Mouse (Mus musculus) liver, embryonic 15.5 days (tissue): Measurements from ENCODE around the gene Sowaha. TPM values are rescaled to one million over a fixed set of nuclear protein-coding genes. Genes with fewer than 3 reads are reported as not detected.
A peak's percentile ranks its signal among the peaks of the same experiment; 100 is the strongest.
"Not testable (repeated sequence)": the region's sequence is repeated elsewhere in the genome, so short reads cannot be mapped to it uniquely, and the experiment has no call there.

Experiments
- ATAC-seq: fragments of 200-750 bp; cut with Nextera tagmentation; 2 replicates; pipeline ENCODE4 v1.8.0; 2017; ENCODE audit warnings: moderate number of reproducible peaks, mild to moderate bottlenecking, moderate library complexity; ENCODE audit not compliant: insufficient read depth
- H3K27ac ChIP-seq: fragments of 300-500 bp; sonication (generic); replicated peaks from 2 replicates; pipeline ENCODE4 v1.5.1; 2015; ENCODE audit warnings: mild to moderate bottlenecking, inconsistent platforms
- H3K27me3 ChIP-seq: fragments of 300-500 bp; sonication (generic); 2 replicates; pipeline ENCODE4 v1.6.1; 2015; ENCODE audit warnings: mild to moderate bottlenecking, inconsistent platforms
- H3K36me3 ChIP-seq: fragments of 300-500 bp; sonication (generic); replicated peaks from 2 replicates; pipeline ENCODE4 v1.6.1; 2015; ENCODE audit warnings: moderate library complexity, mild to moderate bottlenecking, inconsistent platforms
- H3K4me1 ChIP-seq: fragments of 300-500 bp; sonication (generic); replicated peaks from 2 replicates; pipeline ENCODE4 v1.6.1; 2015; ENCODE audit warnings: inconsistent platforms
- H3K4me2 ChIP-seq: fragments of 300-500 bp; sonication (generic); 2 replicates; pipeline ENCODE4 v1.6.1; 2015; ENCODE audit warnings: moderate library complexity, mild to moderate bottlenecking, inconsistent platforms
- H3K4me3 ChIP-seq: fragments of 300-500 bp; sonication (generic); replicated peaks from 2 replicates; pipeline ENCODE4 v1.5.1; 2015; ENCODE audit warnings: mild to moderate bottlenecking, inconsistent platforms
- H3K9ac ChIP-seq: fragments of 300-500 bp; sonication (generic); 2 replicates; pipeline ENCODE4 v1.6.1; 2015; ENCODE audit warnings: moderate library complexity, mild to moderate bottlenecking, inconsistent platforms
- H3K9me3 ChIP-seq: fragments of 300-500 bp; sonication (generic); replicated peaks from 2 replicates; pipeline ENCODE4 v1.6.1; 2016; ENCODE audit warnings: inconsistent platforms
- WGBS: fragments of 180-500 bp; shearing (Covaris S2); methylation state at CpG from one replicate; pipeline ENCODE4 v1.1.7; 2015; ENCODE audit warnings: mixed read lengths; ENCODE audit not compliant: insufficient replicate concordance; 5-methylcytosine and 5-hydroxymethylcytosine counted together
- polyA plus RNA-seq: library from polyadenylated mRNA; unstranded; fragments of >200 nt; fragmentation: Nextera tagmentation; extraction: Ambion mirVana; gene quantifications from 2 replicates; pipeline ENCODE4 v1.2.1, GENCODE M21; 2015

Gene Sowaha
- polyA plus RNA-seq, 1 experiment from 2014 or later, result 18.7 TPM

DNA sequence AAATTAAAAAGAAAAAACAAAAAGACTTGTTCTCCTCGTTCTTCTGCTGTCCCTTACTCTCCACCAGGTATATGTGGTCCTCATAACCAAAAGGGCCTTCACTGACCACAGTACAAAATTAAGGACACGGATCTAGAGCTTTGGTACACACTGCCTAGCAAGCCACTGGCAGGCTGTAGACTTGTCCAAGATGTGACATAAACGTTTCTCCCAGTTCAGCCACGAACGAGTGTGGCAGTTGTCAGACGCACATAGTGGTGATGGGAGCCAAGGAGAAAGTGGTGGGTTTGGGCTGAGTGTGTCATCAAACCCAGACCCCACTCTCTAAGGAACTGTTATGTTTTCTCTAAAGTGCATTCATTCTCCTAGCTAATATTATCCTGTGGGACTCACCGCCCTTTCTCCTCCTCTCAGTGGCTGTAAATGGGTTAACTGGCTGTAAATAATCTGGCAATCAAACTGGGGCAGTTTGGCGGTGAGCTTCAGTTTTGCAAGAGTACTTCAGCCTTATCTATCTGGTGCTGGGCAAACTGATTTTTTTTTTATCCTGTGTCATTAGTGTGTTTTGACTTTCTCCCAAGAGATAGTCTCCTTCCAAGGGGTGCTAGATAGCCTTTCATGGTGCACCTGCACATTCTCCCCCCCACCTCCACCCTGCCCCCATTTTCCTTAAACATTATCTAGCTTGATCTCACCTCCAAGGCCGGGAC is 48.6 kb downstream of the Sowaha start:
- Histone ChIP-seq H3K9ac (peak overlapping the region; percentile 28; the same call in 1 of the 2 replicates), H3K4me3 (peak overlapping the region; percentile 96), H3K9me3 (no peaks in the 10 kb centered on the region), H3K4me2 (peak overlapping the region; percentile 87), H3K36me3 (peaks cover 14% of the 10 kb centered on the region), H3K27me3 (no peaks in the 10 kb centered on the region), H3K4me1 (peaks cover 55% of the 10 kb centered on the region), H3K27ac (peak overlapping the region; percentile 90)
- WGBS, result 5% methylated on average over 9 of the region's 9 CpGs
- peak; percentile 18 for ATAC-seq

DNA sequence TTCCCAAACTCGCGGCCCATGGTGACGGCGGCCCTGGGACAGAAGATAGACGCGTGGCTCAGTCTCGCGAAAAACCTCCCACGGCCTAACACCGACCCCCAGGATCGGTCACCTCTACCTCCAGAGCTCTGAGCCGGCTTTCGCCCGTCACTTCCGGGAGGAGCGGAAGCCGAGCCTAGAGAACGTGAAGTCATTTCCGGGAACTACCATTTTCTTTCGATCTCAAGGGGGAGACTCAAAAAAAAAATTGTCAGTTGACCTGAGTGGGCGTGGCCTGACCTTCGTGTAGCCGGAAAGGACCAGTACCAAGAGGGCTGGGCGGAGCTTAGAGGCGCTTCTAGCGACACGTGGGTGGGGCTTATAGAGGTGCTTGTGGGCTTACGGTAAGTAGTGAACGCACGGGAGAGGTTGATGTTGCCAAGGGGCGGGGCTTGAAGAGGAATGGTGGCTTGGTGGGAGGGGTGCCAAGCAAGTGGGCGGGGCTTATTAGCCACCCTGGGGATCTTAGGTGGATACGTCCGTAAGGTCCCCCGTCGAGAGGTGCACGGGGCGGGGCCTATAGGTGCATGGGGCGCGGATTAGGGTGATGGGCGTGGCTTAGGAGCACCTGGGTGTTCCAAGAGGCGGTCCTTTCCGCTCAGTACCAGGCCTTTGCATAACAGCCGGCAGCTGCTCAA is 49.3 kb downstream of the Sowaha start, which contains the start of the genes Uqcrq and Gdf9:
Gene Uqcrq, minus strand, starts transcription at position 162 of the 677 bp plus-strand sequence.
Gene Gdf9, plus strand, starts transcription at position 354 of the 677 bp plus-strand sequence.
- under 1% methylated on average over 44 of the region's 44 CpGs for WGBS
- Histone ChIP-seq H3K4me3 (peak within 1 kb of the TSS; percentile 96), H3K36me3 (peaks cover 14% of the 10 kb centered on the region), H3K9me3 (no peaks in the 10 kb centered on the region), H3K27ac (peak within 1 kb of the TSS; percentile 90), H3K4me2 (peak within 1 kb of the TSS; percentile 87), H3K9ac (peak within 1 kb of the TSS; percentile 87), H3K27me3 (no peaks in the 10 kb centered on the region), H3K4me1 (peaks cover 48% of the 10 kb centered on the region)
- peak; percentile 87 for ATAC-seq

DNA sequence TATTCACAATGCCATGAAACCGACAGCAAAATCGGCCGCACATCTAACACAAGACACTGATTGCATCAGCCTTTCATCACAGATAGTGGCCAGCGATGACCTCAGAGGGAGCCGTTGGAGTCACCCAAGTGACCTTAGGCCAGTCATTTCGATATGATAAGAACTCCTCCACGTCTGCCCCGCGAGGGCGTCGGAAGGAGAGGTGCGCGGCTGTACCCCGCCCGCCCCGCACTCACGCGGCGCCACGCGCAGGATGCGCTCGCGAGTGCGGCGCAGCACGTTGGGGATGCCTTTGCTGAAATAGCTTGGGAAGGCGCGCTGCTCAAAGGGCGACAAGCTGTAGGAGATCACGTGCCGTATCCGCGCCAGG is 49.8 kb downstream of the Sowaha start:
- peak overlapping the region; percentile 96 for H3K4me3 ChIP-seq
- ATAC-seq, result peak; percentile 29
- peaks cover 48% of the 10 kb centered on the region for H3K4me1 ChIP-seq
- no peaks in the 10 kb centered on the region for H3K9me3 ChIP-seq
- H3K27ac ChIP-seq, result peak overlapping the region; percentile 90
- H3K36me3 ChIP-seq, result peaks cover 14% of the 10 kb centered on the region
- H3K4me2 ChIP-seq, result peak overlapping the region; percentile 87
- H3K9ac ChIP-seq, result peak overlapping the region; percentile 87
- H3K27me3 ChIP-seq, result no peaks in the 10 kb centered on the region
- under 1% methylated on average over 34 of the region's 34 CpGs for WGBS

DNA sequence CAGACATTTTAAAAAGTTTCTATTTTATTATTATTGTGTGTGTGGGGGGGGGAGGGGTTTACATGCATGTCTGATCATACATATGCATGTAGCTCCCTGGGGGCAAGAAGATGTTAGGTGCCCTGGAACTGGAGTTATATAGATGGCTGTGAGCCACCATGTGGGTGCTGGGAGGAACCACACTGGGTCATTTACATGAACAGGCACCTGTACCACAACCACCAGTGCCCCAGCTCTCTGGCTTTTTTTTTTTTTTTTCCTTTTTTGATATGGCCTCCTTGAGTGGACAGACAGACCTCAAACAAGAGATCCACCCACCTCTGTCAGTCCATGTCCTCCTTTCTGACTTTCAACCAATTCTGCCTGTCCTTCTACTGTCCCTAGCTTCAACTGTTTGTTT is 50.9 kb downstream of the Sowaha start:
- Histone ChIP-seq H3K27ac (0 out of 2 replicates have a peak overlapping the region, but pooled peaks have one; percentile 90), H3K4me2 (peak overlapping the region; percentile 87), H3K27me3 (no peaks in the 10 kb centered on the region), H3K4me1 (peaks cover 48% of the 10 kb centered on the region), H3K9me3 (no peaks in the 10 kb centered on the region), H3K4me3 (peak overlapping the region; percentile 96), H3K36me3 (peaks cover 14% of the 10 kb centered on the region), H3K9ac (no peak overlapping the region)
- no peak for ATAC-seq

DNA sequence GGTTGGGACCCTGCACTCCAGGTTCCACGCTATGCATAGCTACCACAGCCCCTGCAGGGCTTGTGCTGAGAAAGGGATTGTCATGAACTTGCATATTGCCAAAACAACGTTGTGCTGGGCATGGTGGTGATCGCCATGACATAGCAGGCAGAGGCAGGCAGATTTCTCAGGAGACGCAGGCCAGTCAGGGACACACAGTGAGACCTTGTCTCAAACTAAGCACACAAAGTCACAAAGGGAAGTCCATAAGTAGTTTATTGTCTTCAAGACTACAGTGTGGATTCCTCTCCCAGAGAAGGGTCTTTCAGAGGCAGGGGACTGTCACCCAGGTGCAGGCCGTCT is 51.4 kb downstream of the Sowaha start:
- Histone ChIP-seq H3K9ac (no peak overlapping the region), H3K9me3 (no peaks in the 10 kb centered on the region), H3K27me3 (no peaks in the 10 kb centered on the region), H3K4me3 (no peak overlapping the region), H3K4me2 (no peak overlapping the region), H3K36me3 (peaks cover 14% of the 10 kb centered on the region), H3K27ac (no peak overlapping the region), H3K4me1 (peaks cover 47% of the 10 kb centered on the region)
- 82% methylated on average over 5 of the region's 5 CpGs for WGBS
- no peak for ATAC-seq

DNA sequence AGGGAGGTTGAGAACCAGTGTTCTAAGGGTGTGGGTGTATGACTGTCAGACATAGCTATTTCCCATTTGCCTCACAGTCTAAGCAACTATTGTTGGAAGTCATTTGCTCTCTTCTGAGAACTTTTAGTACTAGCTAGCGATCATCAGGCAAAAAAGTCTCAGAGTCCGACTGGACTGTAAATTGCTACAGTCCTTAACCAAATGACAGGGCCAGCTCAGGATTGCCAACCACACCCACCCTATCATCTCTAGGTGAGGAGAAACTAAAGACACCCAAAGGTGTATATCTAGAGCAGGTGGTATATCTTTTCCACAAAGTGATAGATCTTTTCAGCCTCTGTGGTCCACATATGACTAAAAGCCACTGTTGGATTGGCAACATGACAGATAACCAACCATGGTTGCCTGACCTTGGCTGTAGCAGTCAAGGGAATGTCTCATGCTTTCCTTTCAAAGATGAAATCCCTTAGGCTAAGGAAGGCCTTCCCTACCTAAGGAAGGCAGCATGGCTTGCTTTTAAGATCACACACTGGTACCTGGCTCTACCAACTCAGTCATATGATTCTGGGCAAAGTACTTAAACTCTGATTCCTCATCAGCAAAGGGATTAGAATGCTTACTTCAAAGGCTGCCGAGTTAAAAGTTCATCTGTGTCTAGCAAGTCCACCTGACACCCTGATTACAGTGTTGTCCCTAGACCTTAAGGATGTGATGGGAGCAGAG is 51.9 kb downstream of the Sowaha start:
- H3K9ac ChIP-seq, result no peak overlapping the region
- H3K9me3 ChIP-seq, result no peaks in the 10 kb centered on the region
- WGBS, result 68% methylated on average over 3 of the region's 3 CpGs
- ATAC-seq, result no peak
- H3K4me2 ChIP-seq, result no peak overlapping the region
- H3K4me3 ChIP-seq, result no peak overlapping the region
- peaks cover 14% of the 10 kb centered on the region for H3K36me3 ChIP-seq
- peaks cover 41% of the 10 kb centered on the region for H3K4me1 ChIP-seq
- no peak overlapping the region for H3K27ac ChIP-seq
- no peaks in the 10 kb centered on the region for H3K27me3 ChIP-seq

DNA sequence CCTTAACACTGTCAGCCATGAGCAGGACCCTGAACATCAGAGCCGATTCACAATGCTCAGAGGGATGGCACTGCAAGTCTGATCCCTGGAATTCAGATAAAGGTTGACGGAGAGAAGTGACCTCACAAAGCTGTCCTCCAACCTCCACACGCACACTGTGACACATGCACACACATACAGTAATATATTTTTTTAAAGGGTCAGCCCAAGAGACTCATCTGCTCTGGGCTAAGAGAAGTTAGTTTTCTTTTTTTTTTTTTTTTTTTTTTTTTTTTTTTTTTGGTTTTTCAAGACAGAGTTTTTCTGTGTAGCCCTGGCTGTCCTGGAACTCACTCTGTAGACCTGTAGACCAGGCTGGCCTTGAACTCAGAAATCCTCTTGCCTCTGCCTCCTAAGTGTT is 53.2 kb downstream of the Sowaha start:
- 67% methylated on average over 3 of the region's 3 CpGs for WGBS
- H3K27me3 ChIP-seq, H3K9ac ChIP-seq, ATAC-seq, H3K4me2 ChIP-seq, H3K9me3 ChIP-seq, H3K4me3 ChIP-seq, H3K27ac ChIP-seq: not testable (repeated sequence)
- H3K4me1 ChIP-seq, result peaks cover 29% of the 10 kb centered on the region
- H3K36me3 ChIP-seq, result peaks cover 14% of the 10 kb centered on the region

Other genes with a start within 250 kb of the Sowaha start
- 37.1 and 41.7 TPM in 2 replicates for gene Hspa4, start 179.8 kb downstream of the Sowaha start, polyA plus RNA-seq
- 7.2 and 7.8 TPM in 2 replicates for gene Zcchc10, start 155.6 kb downstream of the Sowaha start, polyA plus RNA-seq
- 8.0 and 9.7 TPM in 2 replicates for gene Aff4, start 129.4 kb downstream of the Sowaha start, polyA plus RNA-seq
- 49.7 and 54.7 TPM in 2 replicates for gene Leap2, start 57.1 kb downstream of the Sowaha start, polyA plus RNA-seq
- 473 and 512 TPM in 2 replicates for gene Uqcrq, start 49.4 kb downstream of the Sowaha start, polyA plus RNA-seq
- 0.13 and 0.24 TPM in 2 replicates for gene Gdf9, start 49.3 kb downstream of the Sowaha start, polyA plus RNA-seq
- gene Gm10447, start 23.2 kb downstream of the Sowaha start, polyA plus RNA-seq, result 0.09 and 0.13 TPM in 2 replicates
- gene Shroom1, start 23.1 kb downstream of the Sowaha start, polyA plus RNA-seq, result 2.9 and 4.0 TPM in 2 replicates
- not detected in 2 replicates for gene Gm9837, start 9.8 kb downstream of the Sowaha start, polyA plus RNA-seq
- gene Gm9945, start 108 bp downstream of the Sowaha start, polyA plus RNA-seq, result 0.62 and 0.99 TPM in 2 replicates
- 18.2 and 18.3 TPM in 2 replicates for gene Sept8, start 39.0 kb upstream of the Sowaha start, polyA plus RNA-seq
- 7.3 and 7.5 TPM in 2 replicates for gene Kif3a, start 87.1 kb upstream of the Sowaha start, polyA plus RNA-seq
- gene Il4, start 138.4 kb upstream of the Sowaha start, polyA plus RNA-seq, result 0.35 and 0.52 TPM in 2 replicates
- gene Il13, start 154.4 kb upstream of the Sowaha start, polyA plus RNA-seq, result not detected in 2 replicates
- 11.8 and 12.7 TPM in 2 replicates for gene Rad50, start 227.0 kb upstream of the Sowaha start, polyA plus RNA-seq
- gene Il5, start 240.5 kb upstream of the Sowaha start, polyA plus RNA-seq, result not detected in 2 replicates